Mouse (Mus musculus): ENCODE results near the gene Foxn3. TPM values are rescaled to one million over a fixed set of nuclear protein-coding genes. Genes with fewer than 3 reads are reported as not detected.

Gene Foxn3
- polyA plus RNA-seq, 1 experiment from 2014 or later: 85.9 TPM

DNA sequence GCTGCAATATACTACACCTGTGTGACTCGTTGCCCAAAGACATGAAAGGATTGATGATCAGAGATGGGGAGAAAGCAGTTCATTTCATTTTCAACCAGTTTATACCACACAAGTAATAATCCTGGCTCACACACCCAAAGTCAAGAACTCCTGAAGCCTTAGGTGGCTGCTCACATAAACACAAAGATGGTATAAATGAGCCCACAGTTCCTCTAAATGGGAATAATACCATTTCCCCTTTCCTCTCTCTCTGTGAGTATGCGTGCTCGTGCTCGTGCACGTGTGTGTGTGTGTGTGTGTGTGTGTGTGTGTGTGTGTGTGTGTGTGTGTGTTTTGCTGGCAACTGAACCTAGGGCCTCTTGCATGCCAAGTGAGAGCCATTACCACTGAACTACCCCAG lies 51.7 kb downstream of the Foxn3 start:
- Histone ChIP-seq H3K9me3 (no peaks in the 10 kb centered on the region), H3K27ac (0 out of 2 replicates have a peak overlapping the region, but pooled peaks have one; percentile 52), H3K27me3 (replicated peaks) (no peaks in the 10 kb centered on the region), H3K4me3 (no peak overlapping the region), H3K4me1 (peaks cover 9% of the 10 kb centered on the region), H3K9ac (no peak overlapping the region), H3K4me2 (no peak overlapping the region), H3K36me3 (replicated peaks) (no peaks in the 10 kb centered on the region)
- WGBS: 91% methylated on average over 5 of the region's 5 CpGs
- ATAC-seq (replicated peaks): no peak

DNA sequence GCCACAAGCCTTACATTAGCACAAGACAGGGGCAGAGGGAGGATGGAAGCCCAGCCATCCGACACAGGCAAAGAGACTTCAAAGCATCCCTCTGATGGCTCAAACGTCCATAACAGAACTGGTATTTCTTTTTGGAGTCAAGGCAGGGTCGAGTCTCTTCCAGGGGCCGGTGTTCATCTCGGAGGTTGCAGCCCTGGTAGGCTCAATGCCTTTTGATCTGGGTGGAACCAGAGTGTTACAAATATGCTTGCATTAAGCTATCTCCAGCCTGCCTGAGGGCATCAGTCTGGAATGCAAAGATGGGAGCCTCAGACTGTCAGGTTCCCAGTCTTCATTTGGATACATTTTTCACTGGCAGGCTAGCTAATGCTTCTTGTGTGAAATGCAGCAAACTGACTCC lies 52.6 kb downstream of the Foxn3 start:
- H3K27ac ChIP-seq: peak overlapping the region; percentile 52; the same call in 1 of the 2 replicates
- H3K36me3 ChIP-seq (replicated peaks): no peaks in the 10 kb centered on the region
- WGBS: 44% methylated on average over 5 of the region's 5 CpGs
- ATAC-seq (replicated peaks): peak; percentile 63
- no peaks in the 10 kb centered on the region for H3K9me3 ChIP-seq
- no peak overlapping the region for H3K4me3 ChIP-seq
- H3K9ac ChIP-seq: no peak overlapping the region
- no peak overlapping the region for H3K4me2 ChIP-seq
- no peaks in the 10 kb centered on the region for H3K27me3 ChIP-seq (replicated peaks)
- H3K4me1 ChIP-seq: peaks cover 9% of the 10 kb centered on the region

DNA sequence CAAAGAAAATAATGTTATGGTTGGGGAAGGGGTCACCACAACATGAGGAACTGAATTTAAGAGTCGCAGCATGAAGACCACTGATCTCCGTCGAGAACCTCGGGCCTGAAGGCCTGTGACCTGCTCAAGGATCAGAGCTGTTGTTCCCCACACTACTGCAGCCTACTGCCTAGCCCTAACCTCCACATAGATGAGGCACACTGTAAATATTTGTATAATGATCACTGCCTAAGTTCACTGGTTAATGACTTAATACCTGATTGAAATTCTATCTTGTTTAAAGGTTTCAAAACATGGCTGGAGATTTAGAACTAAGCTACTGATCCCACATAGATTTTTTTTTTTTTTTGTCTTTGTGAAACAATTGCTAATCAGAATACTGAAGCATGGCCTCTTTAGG lies 61.2 kb downstream of the Foxn3 start:
- Histone ChIP-seq H3K27me3 (replicated peaks) (no peaks in the 10 kb centered on the region), H3K4me1 (peaks cover 17% of the 10 kb centered on the region), H3K36me3 (replicated peaks) (no peaks in the 10 kb centered on the region), H3K4me3 (no peak overlapping the region), H3K4me2 (no peak overlapping the region), H3K9ac (no peak overlapping the region), H3K27ac (no peak overlapping the region), H3K9me3 (no peaks in the 10 kb centered on the region)
- WGBS: 96% methylated on average over 4 of the region's 4 CpGs
- no peak for ATAC-seq (replicated peaks)

DNA sequence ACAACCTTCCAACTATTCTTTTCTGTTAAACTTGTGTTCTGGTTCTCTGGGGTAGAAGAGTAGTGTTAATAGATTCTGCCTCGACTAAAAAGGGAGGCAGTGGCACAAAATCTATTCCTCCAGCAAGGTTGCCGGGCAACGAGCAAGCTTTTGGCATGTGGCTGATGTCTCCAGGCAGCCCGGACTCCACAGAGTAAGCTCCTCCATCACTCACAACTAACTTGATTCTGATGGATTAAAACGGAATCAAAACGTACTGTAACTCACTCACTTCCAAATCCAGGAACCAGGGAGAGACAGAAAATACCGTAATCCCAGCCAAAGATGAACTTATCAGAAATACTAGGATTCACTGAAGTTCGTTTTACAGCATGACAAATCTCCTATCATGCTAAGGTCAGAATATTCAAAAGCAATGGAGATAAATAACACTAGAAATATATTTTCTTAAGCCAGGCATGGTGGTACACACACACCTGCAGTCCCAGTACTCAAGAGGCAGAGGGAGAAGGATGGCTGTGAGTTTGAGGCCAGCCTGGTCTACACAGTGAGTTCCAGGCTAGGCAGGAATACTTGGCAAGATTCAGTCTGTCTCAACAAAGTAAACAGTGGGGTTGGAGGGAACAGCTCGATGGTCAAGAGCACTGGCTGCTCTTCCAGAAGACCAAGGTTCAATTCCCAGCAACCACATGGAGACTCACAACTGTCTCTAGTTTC lies 64.2 kb downstream of the Foxn3 start:
- 19% methylated on average over 9 of the region's 9 CpGs for WGBS
- peaks cover 17% of the 10 kb centered on the region for H3K4me1 ChIP-seq
- H3K4me3 ChIP-seq: peak overlapping the region; percentile 19; the same call in 1 of the 2 replicates
- H3K36me3 ChIP-seq (replicated peaks): no peaks in the 10 kb centered on the region
- no peaks in the 10 kb centered on the region for H3K27me3 ChIP-seq (replicated peaks)
- peak overlapping the region; percentile 46 for H3K4me2 ChIP-seq
- no peaks in the 10 kb centered on the region for H3K9me3 ChIP-seq
- H3K27ac ChIP-seq: peak overlapping the region; percentile 63
- no peak overlapping the region for H3K9ac ChIP-seq
- peak; percentile 74; the same call in 1 of the 2 replicates for ATAC-seq (replicated peaks)

DNA sequence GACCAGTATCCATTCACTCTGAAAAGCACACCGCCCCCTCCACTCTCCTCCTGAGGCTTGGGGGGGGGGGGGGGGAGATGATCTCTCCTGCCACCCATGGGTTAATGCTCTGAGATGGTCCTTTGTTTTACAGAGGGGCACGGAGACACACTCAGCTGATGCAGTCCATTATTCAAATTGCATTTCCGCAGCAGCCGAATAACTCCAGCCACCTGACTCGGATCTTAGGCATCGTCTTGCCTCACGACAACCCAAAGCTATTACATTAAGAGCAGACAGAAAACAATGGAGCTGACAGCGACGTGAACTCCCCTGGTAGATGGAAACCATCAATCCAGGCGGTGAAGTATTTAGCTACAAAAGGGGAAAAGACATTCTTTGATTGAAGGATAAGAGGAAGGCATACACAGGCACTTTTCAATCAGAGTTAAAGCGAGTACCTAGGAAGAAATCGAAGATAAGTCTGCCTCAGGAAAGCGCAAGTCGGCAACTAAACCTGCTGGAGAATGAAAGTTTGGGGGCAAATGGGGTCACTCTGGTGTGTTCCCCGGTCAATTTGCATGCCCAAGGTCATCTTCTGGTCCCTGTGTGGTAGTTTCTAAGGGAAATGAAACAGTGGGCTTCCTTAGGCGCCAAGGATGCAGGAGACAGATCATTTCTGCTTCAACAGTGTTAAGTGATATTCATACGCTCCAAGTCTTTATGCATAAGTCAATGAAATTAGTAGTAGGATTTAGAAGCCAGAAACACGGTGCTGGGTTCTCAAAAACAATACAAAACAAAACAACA lies 65.0 kb downstream of the Foxn3 start:
- Histone ChIP-seq H3K4me2 (peak overlapping the region; percentile 46), H3K9me3 (no peaks in the 10 kb centered on the region), H3K27ac (peak overlapping the region; percentile 63), H3K36me3 (replicated peaks) (no peaks in the 10 kb centered on the region), H3K4me1 (peaks cover 17% of the 10 kb centered on the region), H3K27me3 (replicated peaks) (no peaks in the 10 kb centered on the region), H3K9ac (0 out of 2 replicates have a peak overlapping the region, but pooled peaks have one; percentile 17), H3K4me3 (peak overlapping the region; percentile 19; the same call in 1 of the 2 replicates)
- 0 out of 2 replicates have a peak, but pooled peaks have one; percentile 31 for ATAC-seq (replicated peaks)
- 24% methylated on average over 18 of the region's 18 CpGs for WGBS

DNA sequence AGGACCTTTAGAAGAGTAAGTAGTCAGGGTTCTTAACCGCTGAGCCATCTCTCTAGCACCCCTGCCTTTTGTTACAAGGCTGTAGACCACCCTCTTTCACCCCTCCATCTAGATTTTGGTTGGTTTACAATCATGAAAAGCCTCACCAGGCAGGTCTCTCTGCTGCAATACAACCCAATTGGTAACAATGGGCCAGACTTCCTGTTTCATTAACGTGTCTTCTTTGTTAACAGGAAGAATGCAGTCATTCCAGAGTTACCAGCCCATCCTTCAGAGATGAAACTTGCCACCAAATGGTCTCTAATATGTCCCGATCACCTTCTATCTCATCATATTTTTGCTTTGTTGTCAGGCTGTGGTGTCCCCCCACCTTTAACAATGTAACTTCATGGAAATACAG lies 66.4 kb downstream of the Foxn3 start:
- ATAC-seq (replicated peaks): no peak
- Histone ChIP-seq H3K9me3 (no peaks in the 10 kb centered on the region), H3K4me2 (no peak overlapping the region), H3K27ac (no peak overlapping the region), H3K4me1 (peaks cover 17% of the 10 kb centered on the region), H3K9ac (no peak overlapping the region), H3K36me3 (replicated peaks) (no peaks in the 10 kb centered on the region), H3K27me3 (replicated peaks) (no peaks in the 10 kb centered on the region), H3K4me3 (no peak overlapping the region)
- 84% methylated on average over 3 of the region's 3 CpGs for WGBS

DNA sequence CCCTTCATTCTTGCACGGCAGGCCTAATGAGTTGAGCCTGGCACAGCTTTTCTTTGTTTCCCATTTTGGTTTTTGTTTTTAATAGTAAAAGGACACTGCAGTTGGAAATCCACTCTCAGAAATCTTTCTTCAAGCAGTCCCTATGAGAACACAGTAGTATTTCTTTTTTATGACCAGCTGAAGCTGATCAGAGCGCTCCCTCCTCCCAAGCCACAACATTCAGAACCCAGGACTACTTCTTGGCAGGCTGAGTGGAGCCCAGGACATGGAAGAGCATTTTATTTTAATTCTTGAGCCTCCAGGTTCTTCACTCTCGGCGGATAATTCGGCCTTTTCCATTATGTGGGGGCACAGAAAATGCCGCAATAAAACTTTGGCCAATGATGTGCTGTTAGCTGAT lies 73.2 kb downstream of the Foxn3 start:
- no peak overlapping the region for H3K4me2 ChIP-seq
- H3K4me1 ChIP-seq: no peaks in the 10 kb centered on the region
- no peak for ATAC-seq (replicated peaks)
- 86% methylated on average over 6 of the region's 6 CpGs for WGBS
- no peaks in the 10 kb centered on the region for H3K36me3 ChIP-seq (replicated peaks)
- H3K9ac ChIP-seq: no peak overlapping the region
- H3K27ac ChIP-seq: no peak overlapping the region
- no peaks in the 10 kb centered on the region for H3K9me3 ChIP-seq
- H3K27me3 ChIP-seq (replicated peaks): no peaks in the 10 kb centered on the region
- no peak overlapping the region for H3K4me3 ChIP-seq

DNA sequence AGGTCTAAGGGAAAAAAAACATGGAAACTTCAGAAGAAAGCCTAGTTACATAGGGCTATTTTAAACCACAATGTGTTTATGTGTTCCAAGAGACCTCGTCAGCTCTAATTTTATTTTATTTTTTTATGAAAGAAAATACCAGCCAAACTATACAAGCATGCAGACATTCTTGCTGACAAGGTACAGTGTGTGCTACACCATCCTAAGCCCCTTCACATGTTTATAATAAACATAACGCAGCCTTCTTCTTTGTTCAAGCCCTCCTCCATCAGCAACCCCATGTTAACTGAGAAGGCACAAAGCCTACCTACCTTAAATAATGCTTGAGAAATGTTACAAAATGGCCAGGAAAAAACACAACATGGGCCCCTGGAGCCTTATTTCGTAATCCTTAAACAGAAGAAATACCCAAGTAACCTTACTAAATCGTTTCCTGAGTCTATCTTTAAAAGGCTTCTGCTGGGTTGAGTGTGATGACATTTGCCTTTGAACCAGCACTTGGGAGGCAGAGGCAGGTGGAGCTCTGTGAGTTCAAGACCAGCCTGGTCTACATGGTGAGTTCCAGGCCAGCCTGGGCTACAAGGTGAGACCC lies 74.3 kb downstream of the Foxn3 start:
- H3K27me3 ChIP-seq (replicated peaks): no peaks in the 10 kb centered on the region
- 91% methylated on average over 4 of the region's 4 CpGs for WGBS
- H3K9ac ChIP-seq: no peak overlapping the region
- H3K27ac ChIP-seq: no peak overlapping the region
- no peaks in the 10 kb centered on the region for H3K36me3 ChIP-seq (replicated peaks)
- H3K9me3 ChIP-seq: no peaks in the 10 kb centered on the region
- no peaks in the 10 kb centered on the region for H3K4me1 ChIP-seq
- no peak for ATAC-seq (replicated peaks)
- H3K4me2 ChIP-seq: no peak overlapping the region
- H3K4me3 ChIP-seq: no peak overlapping the region

DNA sequence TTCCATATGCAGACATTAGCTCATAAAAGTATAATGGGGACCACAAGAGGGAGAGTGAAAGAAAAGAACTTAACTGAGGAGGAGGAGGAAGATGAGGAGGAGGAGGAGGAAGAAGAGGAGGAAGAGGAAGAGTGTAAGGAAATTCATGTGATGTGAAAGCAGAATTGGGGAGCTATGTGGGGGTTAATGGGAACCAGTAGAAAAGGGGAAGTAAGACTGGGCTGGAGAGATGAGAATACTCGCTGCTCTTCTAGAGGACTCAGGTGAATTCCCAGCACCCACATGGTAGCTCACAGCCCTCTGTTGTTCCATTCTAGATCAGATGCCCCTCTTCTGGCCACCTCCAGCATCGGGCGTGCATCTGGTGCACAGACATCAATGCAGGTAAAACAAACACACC lies 83.0 kb downstream of the Foxn3 start:
- Histone ChIP-seq H3K9me3 (no peaks in the 10 kb centered on the region), H3K4me2 (no peak overlapping the region), H3K4me1 (no peaks in the 10 kb centered on the region), H3K36me3 (replicated peaks) (no peaks in the 10 kb centered on the region), H3K4me3 (no peak overlapping the region), H3K27me3 (replicated peaks) (no peaks in the 10 kb centered on the region), H3K9ac (no peak overlapping the region), H3K27ac (no peak overlapping the region)
- 85% methylated on average over 3 of the region's 3 CpGs for WGBS
- no peak for ATAC-seq (replicated peaks)

DNA sequence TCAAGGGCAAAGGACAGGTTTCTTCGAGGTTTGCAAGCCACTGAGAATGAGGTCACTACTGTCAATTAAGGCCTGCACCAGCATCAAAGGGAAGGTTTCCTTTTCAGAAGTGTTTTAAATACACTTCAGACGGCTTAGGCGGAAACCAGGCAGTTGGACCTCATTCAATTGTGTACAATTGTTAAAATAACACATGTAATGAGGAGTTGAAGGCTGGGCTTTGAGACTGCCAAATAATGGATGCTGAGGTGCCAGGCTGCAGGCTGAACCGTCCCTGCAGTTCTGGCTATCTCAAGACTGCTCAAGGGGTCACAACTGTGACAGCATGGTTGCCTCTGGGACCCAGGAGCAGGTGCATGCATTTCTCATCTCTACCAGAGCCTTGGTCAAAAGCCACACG lies 89.2 kb downstream of the Foxn3 start:
- Histone ChIP-seq H3K9me3 (no peaks in the 10 kb centered on the region), H3K27me3 (replicated peaks) (no peaks in the 10 kb centered on the region), H3K4me1 (peaks cover 9% of the 10 kb centered on the region), H3K4me3 (no peak overlapping the region), H3K4me2 (no peak overlapping the region), H3K36me3 (replicated peaks) (no peaks in the 10 kb centered on the region), H3K9ac (no peak overlapping the region), H3K27ac (no peak overlapping the region)
- ATAC-seq (replicated peaks): no peak
- 21% methylated on average over 5 of the region's 5 CpGs for WGBS

DNA sequence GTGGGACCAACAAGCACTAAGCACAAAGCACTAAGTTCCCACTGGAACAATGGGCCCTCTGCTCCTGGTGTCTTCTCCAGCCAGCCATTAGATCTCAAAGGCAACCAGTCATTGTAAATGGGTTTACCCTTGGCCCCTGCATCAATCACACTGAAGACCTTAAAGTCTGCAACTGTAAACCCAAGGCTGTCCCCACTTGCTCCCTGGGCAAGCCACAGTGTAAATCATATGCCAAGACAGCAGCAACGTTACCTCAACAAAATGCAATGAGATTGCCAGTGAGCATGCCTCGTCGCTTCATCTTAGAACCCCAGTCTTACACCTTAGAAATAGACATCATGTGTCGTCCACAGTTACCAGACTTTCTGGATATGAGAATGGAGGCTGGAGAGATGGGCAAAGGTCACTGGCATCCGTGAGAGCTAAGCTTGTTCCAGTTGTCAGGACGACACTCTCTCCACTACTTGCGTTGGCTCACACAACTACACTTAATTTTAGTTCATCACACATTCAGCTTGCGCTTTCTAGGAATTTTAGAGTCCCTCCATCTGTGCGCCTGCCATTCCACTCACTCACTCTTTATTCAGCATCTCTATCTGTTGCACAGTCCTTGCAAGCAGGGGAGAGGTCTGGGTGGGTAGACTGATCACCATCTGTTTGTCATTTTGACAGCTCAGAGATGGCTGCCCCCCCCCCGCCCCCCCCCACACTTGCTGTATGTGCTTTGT lies 89.8 kb downstream of the Foxn3 start:
- Histone ChIP-seq H3K9me3 (no peaks in the 10 kb centered on the region), H3K4me3 (no peak overlapping the region), H3K27me3 (replicated peaks) (no peaks in the 10 kb centered on the region), H3K36me3 (replicated peaks) (no peaks in the 10 kb centered on the region), H3K27ac (no peak overlapping the region), H3K4me1 (peaks cover 9% of the 10 kb centered on the region), H3K9ac (no peak overlapping the region), H3K4me2 (no peak overlapping the region)
- ATAC-seq (replicated peaks): no peak
- WGBS: 70% methylated on average over 10 of the region's 10 CpGs

DNA sequence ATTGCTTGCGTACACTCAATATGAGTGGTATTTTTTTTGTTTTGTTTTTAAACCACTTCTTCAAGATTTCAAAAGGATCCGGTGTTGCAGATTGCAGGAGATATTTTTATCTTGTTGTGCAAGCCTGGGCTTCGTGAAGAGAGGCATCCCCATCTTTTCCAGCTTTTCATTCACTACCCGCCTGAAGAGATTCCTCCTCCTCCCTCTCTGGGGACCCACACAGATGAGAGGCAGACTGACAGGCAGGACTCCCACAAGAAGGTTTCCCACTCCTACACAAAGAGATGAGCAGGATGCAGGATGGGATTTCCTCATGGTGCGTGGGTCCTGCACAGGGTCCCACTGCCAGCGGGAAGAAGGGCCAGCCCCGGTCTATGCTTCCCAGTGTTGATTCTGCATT lies 92.0 kb downstream of the Foxn3 start:
- H3K4me2 ChIP-seq: no peak overlapping the region
- H3K4me1 ChIP-seq: peaks cover 25% of the 10 kb centered on the region
- H3K9me3 ChIP-seq: no peaks in the 10 kb centered on the region
- H3K27me3 ChIP-seq (replicated peaks): no peaks in the 10 kb centered on the region
- H3K9ac ChIP-seq: no peak overlapping the region
- no peak overlapping the region for H3K27ac ChIP-seq
- 71% methylated on average over 7 of the region's 7 CpGs for WGBS
- ATAC-seq (replicated peaks): no peak
- H3K4me3 ChIP-seq: no peak overlapping the region
- H3K36me3 ChIP-seq (replicated peaks): no peaks in the 10 kb centered on the region
